Mouse (Mus musculus) kidney, adult 2 months (tissue): ENCODE measurements around the gene Ehd1. TPM values are rescaled to one million over a fixed set of nuclear protein-coding genes. Genes with fewer than 3 reads are reported as not detected.

Source experiments
- DNase-seq: peaks from one replicate; pipeline ENCODE4 v3.0.0; 2021
- H3K27ac ChIP-seq: fragments of 200-500 bp; 2 replicates; pipeline ENCODE4 v1.5.1; 2012; ENCODE audit warnings: low read depth, low read length, control low read depth, inconsistent platforms; ENCODE audit not compliant: insufficient read depth
- H3K27me3 ChIP-seq: fragments of 200-500 bp; replicated peaks from 2 replicates; pipeline ENCODE4 v1.6.1; 2012; ENCODE audit warnings: mild to moderate bottlenecking, moderate library complexity, low read length, inconsistent platforms; ENCODE audit not compliant: control insufficient read depth, insufficient read depth
- H3K36me3 ChIP-seq: fragments of 200-500 bp; 2 replicates; pipeline ENCODE4 v1.6.1; 2012; ENCODE audit warnings: mild to moderate bottlenecking, moderate library complexity, low read length, inconsistent platforms; ENCODE audit not compliant: control insufficient read depth, insufficient read depth
- H3K4me1 ChIP-seq: fragments of 200-500 bp; 2 replicates; pipeline ENCODE4 v1.6.1; 2011; ENCODE audit warnings: low read length; ENCODE audit not compliant: control insufficient read depth, insufficient read depth
- H3K4me3 ChIP-seq: fragments of 200-500 bp; 2 replicates; pipeline ENCODE4 v1.5.1; 2011; ENCODE audit warnings: mild to moderate bottlenecking, low read depth, low read length, control low read depth; ENCODE audit not compliant: insufficient read depth
- CTCF ChIP-seq: fragments of 200-500 bp; conservative IDR thresholded peaks from 2 replicates; pipeline ENCODE4 v1.5.1; 2011; ENCODE audit warnings: low read depth, mild to moderate bottlenecking, control low read depth, low read length, moderate library complexity, mixed read lengths; ENCODE audit not compliant: insufficient read depth, insufficient read length
- POLR2A ChIP-seq: fragments of 200-500 bp; IDR thresholded peaks from one replicate; pipeline ENCODE4 v1.6.1; 2011; ENCODE audit warnings: low read depth, low read length, control low read depth
- WGBS: fragments of 180-500 bp; shearing (Covaris S2); methylation state at CpG from one replicate; pipeline ENCODE4 v1.1.7; 2018; 5-methylcytosine and 5-hydroxymethylcytosine counted together
- polyA plus RNA-seq: library from polyadenylated mRNA; depleted of rRNA; stranded (reverse); fragments of >200 nt; gene quantifications from 2 replicates; pipeline ENCODE4 v1.2.3, GENCODE M21; 2012; rRNA removed

Ehd1 gene
- 224 and 317 TPM in 2 replicates for polyA plus RNA-seq

DNA sequence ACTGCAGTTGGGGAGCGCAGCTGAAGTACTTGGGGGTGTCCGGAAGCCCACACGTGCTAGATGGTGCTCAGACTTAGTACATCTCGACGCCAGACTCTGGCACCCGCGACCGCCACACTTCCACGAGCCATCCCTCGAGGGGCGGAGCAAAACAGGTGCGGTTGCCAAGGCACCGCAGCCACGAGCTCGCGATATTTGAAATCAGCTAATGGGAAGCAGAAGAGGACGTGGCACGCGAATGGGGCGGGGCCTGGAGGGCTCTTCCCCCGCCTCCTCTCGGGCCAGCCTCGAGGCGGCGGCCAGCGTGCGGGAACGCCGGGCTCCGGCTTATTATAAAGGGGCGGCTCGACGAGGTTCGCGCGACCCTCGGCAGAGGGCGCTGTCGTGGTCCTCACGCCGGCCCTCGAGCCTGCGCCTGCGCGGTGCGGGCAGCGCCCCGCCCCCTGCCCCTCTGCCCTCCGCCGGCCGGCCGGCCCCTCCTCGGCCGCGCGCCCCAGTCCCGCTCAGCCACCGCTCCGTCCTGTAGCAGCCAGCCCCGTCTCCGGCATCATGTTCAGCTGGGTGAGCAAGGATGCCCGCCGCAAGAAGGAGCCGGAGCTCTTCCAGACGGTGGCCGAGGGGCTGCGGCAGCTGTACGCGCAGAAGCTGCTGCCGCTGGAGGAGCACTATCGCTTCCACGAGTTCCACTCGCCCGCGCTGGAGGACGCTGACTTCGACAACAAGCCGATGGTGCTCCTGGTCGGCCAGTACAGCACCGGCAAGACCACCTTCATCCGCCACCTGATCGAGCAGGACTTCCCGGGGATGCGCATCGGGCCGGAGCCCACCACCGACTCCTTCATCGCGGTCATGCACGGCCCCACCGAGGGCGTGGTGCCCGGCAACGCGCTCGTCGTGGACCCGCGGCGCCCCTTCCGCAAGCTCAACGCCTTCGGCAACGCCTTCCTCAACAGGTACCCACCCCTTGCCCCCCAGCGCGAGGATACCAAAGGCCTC lies at the start of gene Ehd1:
TSS of gene Ehd1 (plus strand) at position 300 of the 996 bp plus-strand sequence.
- no peaks in the 10 kb centered on the region for H3K36me3 ChIP-seq
- TF ChIP-seq CTCF (peak; percentile 70), POLR2A (peak; percentile 61)
- peak; percentile 99 for DNase-seq
- H3K4me3 ChIP-seq = peak within 1 kb of the TSS; percentile 90
- H3K27me3 ChIP-seq = no peaks in the 10 kb centered on the region
- peak within 1 kb of the TSS; percentile 73 for H3K27ac ChIP-seq
- under 1% methylated on average over 104 of the region's 106 CpGs for WGBS
- peaks cover 46% of the 10 kb centered on the region for H3K4me1 ChIP-seq

DNA sequence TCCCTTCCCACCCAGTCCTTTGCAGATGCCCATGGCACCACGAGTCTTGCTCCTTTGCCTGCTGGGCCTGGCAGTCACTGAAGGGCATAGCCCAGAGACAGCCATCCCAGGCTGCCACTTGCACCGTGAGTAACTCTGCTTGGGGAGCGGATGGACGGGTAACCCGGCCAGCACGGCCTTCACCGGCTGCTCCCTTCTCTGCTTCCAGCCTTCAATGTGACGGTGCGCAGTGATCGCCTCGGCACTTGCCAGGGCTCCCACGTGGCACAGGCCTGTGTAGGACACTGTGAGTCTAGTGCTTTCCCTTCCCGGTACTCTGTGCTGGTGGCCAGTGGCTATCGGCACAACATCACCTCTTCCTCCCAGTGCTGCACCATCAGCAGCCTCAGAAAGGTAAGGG lies 49.8 kb upstream of the Ehd1 start:
- no peak overlapping the region for H3K27ac ChIP-seq
- WGBS = 91% methylated on average over 14 of the region's 14 CpGs

GRCm38 (mm10) chr19:6227864-6228263 lies 48.7 kb upstream of the Ehd1 start:
- DNase-seq = no peak
- TF ChIP-seq CTCF = no peak
- no peak for TF ChIP-seq POLR2A
- H3K36me3 ChIP-seq = no peaks in the 10 kb centered on the region
- H3K27ac ChIP-seq = no peak overlapping the region
- H3K4me3 ChIP-seq = no peak overlapping the region
- 87% methylated on average over 4 of the region's 4 CpGs for WGBS
- H3K27me3 ChIP-seq = no peaks in the 10 kb centered on the region
- no peaks in the 10 kb centered on the region for H3K4me1 ChIP-seq

More for the DNA sequence above, 49.8 kb upstream of the Ehd1 start:
- no peaks in the 10 kb centered on the region for H3K4me1 ChIP-seq
- H3K27me3 ChIP-seq = no peaks in the 10 kb centered on the region
- H3K4me3 ChIP-seq = no peak overlapping the region
- TF ChIP-seq POLR2A (no peak), CTCF (no peak)
- no peak for DNase-seq
- no peaks in the 10 kb centered on the region for H3K36me3 ChIP-seq

DNA sequence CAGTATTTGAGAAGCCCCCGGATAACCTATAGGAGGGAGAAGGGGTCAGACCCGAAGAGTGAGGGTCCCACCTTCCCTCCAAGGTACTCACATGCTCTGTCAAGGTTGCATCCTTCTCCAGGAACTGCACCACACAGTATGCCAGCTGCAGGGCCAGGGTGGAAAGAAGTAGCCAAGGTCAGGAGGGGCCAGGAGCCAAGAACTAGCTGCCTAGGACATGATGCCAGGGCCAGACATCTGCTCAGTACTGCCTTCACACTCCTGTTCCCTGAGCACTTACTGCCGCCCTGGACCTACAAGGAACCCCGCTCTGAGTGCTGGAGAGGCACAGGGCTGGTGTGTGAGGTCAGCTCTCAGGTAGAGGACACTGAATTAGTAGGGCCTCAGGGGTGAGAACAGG lies 46.1 kb upstream of the Ehd1 start:
- no peak for DNase-seq
- Histone ChIP-seq H3K4me3 (no peak overlapping the region), H3K27ac (no peak overlapping the region), H3K27me3 (no peaks in the 10 kb centered on the region), H3K4me1 (no peaks in the 10 kb centered on the region), H3K36me3 (no peaks in the 10 kb centered on the region)
- no peak for TF ChIP-seq POLR2A
- TF ChIP-seq CTCF = no peak
- 87% methylated on average over 4 of the region's 4 CpGs for WGBS

DNA sequence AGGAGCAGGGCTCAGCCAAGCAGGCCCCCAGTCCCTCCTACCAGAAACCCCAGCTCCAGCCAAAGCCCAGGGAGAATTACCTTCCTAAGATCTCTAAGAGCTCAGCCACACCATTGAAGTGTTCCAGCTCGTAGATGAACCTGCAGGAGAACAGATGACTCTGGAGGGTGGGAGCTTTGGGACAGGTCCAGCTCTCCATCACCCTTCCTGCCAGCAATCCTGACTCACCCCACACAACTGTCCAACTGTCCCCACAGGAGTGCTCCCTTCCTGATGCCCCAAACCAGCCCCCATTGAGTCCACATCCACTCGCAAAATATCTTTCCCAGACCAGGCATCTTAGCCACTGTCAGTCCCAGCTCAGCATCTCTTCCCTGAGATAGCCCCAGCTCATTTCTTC lies 45.5 kb upstream of the Ehd1 start:
- Histone ChIP-seq H3K27me3 (no peaks in the 10 kb centered on the region), H3K4me1 (no peaks in the 10 kb centered on the region), H3K36me3 (no peaks in the 10 kb centered on the region), H3K27ac (no peak overlapping the region), H3K4me3 (no peak overlapping the region)
- TF ChIP-seq POLR2A (no peak), CTCF (no peak)
- DNase-seq = no peak
- WGBS = 85% methylated on average over 2 of the region's 2 CpGs

DNA sequence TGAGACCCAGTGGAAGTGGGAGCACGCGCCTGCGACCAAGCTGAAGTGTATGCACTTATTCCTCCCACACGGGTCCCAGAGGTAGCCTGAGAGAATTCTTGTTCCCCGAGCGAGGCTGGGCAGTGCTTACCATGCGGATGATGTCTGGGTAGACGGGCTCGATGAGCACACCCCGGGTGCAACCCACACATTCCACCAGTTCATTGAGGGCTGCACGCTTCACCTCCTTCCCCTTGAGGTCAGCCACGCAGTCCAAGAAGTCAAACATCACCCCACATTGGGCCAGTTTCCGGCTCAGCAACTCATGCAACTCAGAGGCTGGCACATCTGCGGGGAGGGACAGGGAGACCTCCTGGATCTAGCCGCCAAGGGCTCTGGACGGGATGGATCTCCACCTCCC lies 42.9 kb upstream of the Ehd1 start:
- H3K36me3 ChIP-seq = no peaks in the 10 kb centered on the region
- H3K4me3 ChIP-seq = no peak overlapping the region
- TF ChIP-seq POLR2A (no peak), CTCF (no peak)
- H3K27me3 ChIP-seq = no peaks in the 10 kb centered on the region
- WGBS = 47% methylated on average over 16 of the region's 16 CpGs
- peak; percentile 43 for DNase-seq
- H3K27ac ChIP-seq = no peak overlapping the region
- H3K4me1 ChIP-seq = no peaks in the 10 kb centered on the region

GRCm38 (mm10) chr19:6234337-6235083 lies 42.0 kb upstream of the Ehd1 start:
- peak; percentile 11 for DNase-seq
- Histone ChIP-seq H3K27ac (no peak overlapping the region), H3K4me1 (no peaks in the 10 kb centered on the region), H3K4me3 (peak overlapping the region; percentile 74), H3K36me3 (no peaks in the 10 kb centered on the region), H3K27me3 (no peaks in the 10 kb centered on the region)
- TF ChIP-seq POLR2A (no peak), CTCF (no peak)
- WGBS = 59% methylated on average over 11 of the region's 11 CpGs
